Mouse (Mus musculus): ENCODE results near the gene Gm14393.
"Not testable (repeated sequence)": the region's sequence is repeated elsewhere in the genome, so short reads cannot be mapped to it uniquely, and the experiment has no call there.

Gm14393 gene

GRCm38 (mm10) chr2:175067681-175068261 lies at the start of gene Gm14393:
Gene Gm14393, minus strand, starts transcription at chr2:175067781.
- DNase-seq (ENCODE audit: low spot score in 2 of 2) = not testable (repeated sequence)

GRCm38 (mm10) chr2:175044268-175044667 lies 23.3 kb downstream of the Gm14393 start:
- DNase-seq (ENCODE audit: low spot score in 2 of 2) = not testable (repeated sequence)

Measured in urinary bladder, adult 18-20 months (tissue).